Mouse (Mus musculus) liver, embryonic 15.5 days (tissue): ENCODE data around the gene Ndst2. TPM values are rescaled to one million over a fixed set of nuclear protein-coding genes. Genes with fewer than 3 reads are reported as not detected.
"Not testable (repeated sequence)": the region's sequence is repeated elsewhere in the genome, so short reads cannot be mapped to it uniquely, and the experiment has no call there.

ENCODE experiments used
- ATAC-seq: fragments of 200-750 bp; cut with Nextera tagmentation; 2 replicates; pipeline ENCODE4 v1.8.0; 2017; ENCODE audit warnings: moderate number of reproducible peaks, mild to moderate bottlenecking, moderate library complexity; ENCODE audit not compliant: insufficient read depth
- H3K27ac ChIP-seq: fragments of 300-500 bp; sonication (generic); replicated peaks from 2 replicates; pipeline ENCODE4 v1.5.1; 2015; ENCODE audit warnings: mild to moderate bottlenecking, inconsistent platforms
- H3K27me3 ChIP-seq: fragments of 300-500 bp; sonication (generic); 2 replicates; pipeline ENCODE4 v1.6.1; 2015; ENCODE audit warnings: mild to moderate bottlenecking, inconsistent platforms
- H3K36me3 ChIP-seq: fragments of 300-500 bp; sonication (generic); replicated peaks from 2 replicates; pipeline ENCODE4 v1.6.1; 2015; ENCODE audit warnings: moderate library complexity, mild to moderate bottlenecking, inconsistent platforms
- H3K4me1 ChIP-seq: fragments of 300-500 bp; sonication (generic); replicated peaks from 2 replicates; pipeline ENCODE4 v1.6.1; 2015; ENCODE audit warnings: inconsistent platforms
- H3K4me2 ChIP-seq: fragments of 300-500 bp; sonication (generic); 2 replicates; pipeline ENCODE4 v1.6.1; 2015; ENCODE audit warnings: moderate library complexity, mild to moderate bottlenecking, inconsistent platforms
- H3K4me3 ChIP-seq: fragments of 300-500 bp; sonication (generic); replicated peaks from 2 replicates; pipeline ENCODE4 v1.5.1; 2015; ENCODE audit warnings: mild to moderate bottlenecking, inconsistent platforms
- H3K9ac ChIP-seq: fragments of 300-500 bp; sonication (generic); 2 replicates; pipeline ENCODE4 v1.6.1; 2015; ENCODE audit warnings: moderate library complexity, mild to moderate bottlenecking, inconsistent platforms
- H3K9me3 ChIP-seq: fragments of 300-500 bp; sonication (generic); replicated peaks from 2 replicates; pipeline ENCODE4 v1.6.1; 2016; ENCODE audit warnings: inconsistent platforms
- WGBS: fragments of 180-500 bp; shearing (Covaris S2); methylation state at CpG from one replicate; pipeline ENCODE4 v1.1.7; 2015; ENCODE audit warnings: mixed read lengths; ENCODE audit not compliant: insufficient replicate concordance; 5-methylcytosine and 5-hydroxymethylcytosine counted together
- polyA plus RNA-seq: library from polyadenylated mRNA; unstranded; fragments of >200 nt; fragmentation: Nextera tagmentation; extraction: Ambion mirVana; gene quantifications from 2 replicates; pipeline ENCODE4 v1.2.1, GENCODE M21; 2015

Ndst2 gene
- polyA plus RNA-seq, 1 experiment from 2014 or later, result 16.3 TPM

- H3K4me2 ChIP-seq, result no peak overlapping the region
- no peak overlapping the region for H3K4me3 ChIP-seq
- ATAC-seq, result 0 out of 2 replicates have a peak, but pooled peaks have one; percentile 12
- 78% methylated on average over 4 of the region's 4 CpGs for WGBS
- peaks cover 93% of the 10 kb centered on the region for H3K36me3 ChIP-seq
- H3K9me3 ChIP-seq, result no peaks in the 10 kb centered on the region
- H3K27ac ChIP-seq, result no peak overlapping the region
- no peaks in the 10 kb centered on the region for H3K27me3 ChIP-seq
- H3K9ac ChIP-seq, result no peak overlapping the region
- H3K4me1 ChIP-seq, result peaks cover 21% of the 10 kb centered on the region
These were observed 13.0 kb downstream of the Ndst2 start for GRCm38 (mm10) chr14:20721371-20721770.

GRCm38 (mm10) chr14:20719767-20720166 lies 14.6 kb downstream of the Ndst2 start:
- peaks cover 91% of the 10 kb centered on the region for H3K36me3 ChIP-seq
- no peaks in the 10 kb centered on the region for H3K9me3 ChIP-seq
- H3K4me3 ChIP-seq, result no peak overlapping the region
- H3K9ac ChIP-seq, result no peak overlapping the region
- ATAC-seq, result no peak
- no peak overlapping the region for H3K27ac ChIP-seq
- H3K4me1 ChIP-seq, result peaks cover 10% of the 10 kb centered on the region
- H3K27me3 ChIP-seq, result no peaks in the 10 kb centered on the region
- 89% methylated on average over 12 of the region's 12 CpGs for WGBS
- H3K4me2 ChIP-seq, result no peak overlapping the region

- 82% methylated on average over 10 of the region's 10 CpGs for WGBS
These were observed 15.9 kb downstream of the Ndst2 start for GRCm38 (mm10) chr14:20718443-20718842.

GRCm38 (mm10) chr14:20713832-20714231 lies 20.5 kb downstream of the Ndst2 start:
- Histone ChIP-seq H3K36me3 (peaks cover 79% of the 10 kb centered on the region), H3K4me3 (no peak overlapping the region), H3K9ac (no peak overlapping the region), H3K4me1 (peaks cover 41% of the 10 kb centered on the region), H3K27ac (no peak overlapping the region), H3K4me2 (no peak overlapping the region), H3K9me3 (no peaks in the 10 kb centered on the region), H3K27me3 (no peaks in the 10 kb centered on the region)
- ATAC-seq, result no peak
- 75% methylated on average over 11 of the region's 11 CpGs for WGBS

More at GRCm38 (mm10) chr14:20718443-20718842, 15.9 kb downstream of the Ndst2 start:
- ATAC-seq, result no peak
- H3K36me3 ChIP-seq, result peaks cover 91% of the 10 kb centered on the region
- no peaks in the 10 kb centered on the region for H3K27me3 ChIP-seq
- H3K9ac ChIP-seq, result no peak overlapping the region
- peaks cover 16% of the 10 kb centered on the region for H3K4me1 ChIP-seq
- H3K4me2 ChIP-seq, result no peak overlapping the region
- H3K27ac ChIP-seq, result no peak overlapping the region
- no peak overlapping the region for H3K4me3 ChIP-seq
- H3K9me3 ChIP-seq, result no peaks in the 10 kb centered on the region

GRCm38 (mm10) chr14:20708239-20708638 lies 26.1 kb downstream of the Ndst2 start:
- Histone ChIP-seq H3K4me1 (peaks cover 56% of the 10 kb centered on the region), H3K27ac (peak overlapping the region; percentile 89; the same call in 1 of the 2 replicates), H3K9ac (peak overlapping the region; percentile 96)

GRCm38 (mm10) chr14:20707201-20708190 lies 26.9 kb downstream of the Ndst2 start, which contains the start of gene Zswim8:
Gene Zswim8 (plus strand): TSS chr14:20707552.
- peak within 1 kb of the TSS; percentile 93 for H3K4me3 ChIP-seq
- peak; percentile 88 for ATAC-seq
- peak within 1 kb of the TSS; percentile 96 for H3K9ac ChIP-seq
- H3K27ac ChIP-seq, result peak within 1 kb of the TSS; percentile 89
- H3K36me3 ChIP-seq, result peaks cover 37% of the 10 kb centered on the region
- peak within 1 kb of the TSS; percentile 98 for H3K4me2 ChIP-seq
- under 1% methylated on average over 80 of the region's 80 CpGs for WGBS
- H3K9me3 ChIP-seq, result no peaks in the 10 kb centered on the region
- H3K27me3 ChIP-seq, result no peaks in the 10 kb centered on the region
- peaks cover 54% of the 10 kb centered on the region for H3K4me1 ChIP-seq

More at GRCm38 (mm10) chr14:20708239-20708638, 26.1 kb downstream of the Ndst2 start:
- H3K36me3 ChIP-seq, result peaks cover 44% of the 10 kb centered on the region
- no peak for ATAC-seq
- no peaks in the 10 kb centered on the region for H3K9me3 ChIP-seq
- WGBS, result 16% methylated on average over 10 of the region's 10 CpGs
- H3K4me3 ChIP-seq, result peak overlapping the region; percentile 93
- H3K4me2 ChIP-seq, result peak overlapping the region; percentile 98
- no peaks in the 10 kb centered on the region for H3K27me3 ChIP-seq

- peak overlapping the region; percentile 81 for H3K9ac ChIP-seq
These were observed 30.9 kb downstream of the Ndst2 start for GRCm38 (mm10) chr14:20703461-20703860.

GRCm38 (mm10) chr14:20702741-20703381 lies 31.5 kb downstream of the Ndst2 start, which contains the start of gene Chchd1:
Gene Chchd1 (plus strand): TSS chr14:20703006.
- Histone ChIP-seq H3K4me1 (peaks cover 64% of the 10 kb centered on the region), H3K27me3 (no peaks in the 10 kb centered on the region), H3K4me3 (peak within 1 kb of the TSS; percentile 95), H3K27ac (peak within 1 kb of the TSS; percentile 95), H3K36me3 (peaks cover 26% of the 10 kb centered on the region), H3K9ac (peak within 1 kb of the TSS; percentile 81), H3K9me3 (no peaks in the 10 kb centered on the region), H3K4me2 (peak within 1 kb of the TSS; percentile 81)
- peak; percentile 76 for ATAC-seq
- under 1% methylated on average over 61 of the region's 61 CpGs for WGBS

More at GRCm38 (mm10) chr14:20703461-20703860, 30.9 kb downstream of the Ndst2 start:
- not testable (repeated sequence) for H3K27me3 ChIP-seq, H3K9me3 ChIP-seq, ATAC-seq
- WGBS, result 5% methylated on average over 8 of the region's 8 CpGs
- H3K36me3 ChIP-seq, result peaks cover 21% of the 10 kb centered on the region
- peak overlapping the region; percentile 81 for H3K4me2 ChIP-seq
- H3K4me1 ChIP-seq, result peaks cover 64% of the 10 kb centered on the region
- peak overlapping the region; percentile 95 for H3K27ac ChIP-seq
- peak overlapping the region; percentile 95 for H3K4me3 ChIP-seq

- 8% methylated on average over 15 of the region's 15 CpGs for WGBS
- Histone ChIP-seq H3K4me3 (peak overlapping the region; percentile 95), H3K36me3 (peaks cover 29% of the 10 kb centered on the region), H3K27ac (peak overlapping the region; percentile 95), H3K9ac (peak overlapping the region; percentile 81), H3K4me1 (peaks cover 67% of the 10 kb centered on the region), H3K9me3 (no peaks in the 10 kb centered on the region), H3K4me2 (peak overlapping the region; percentile 81), H3K27me3 (no peaks in the 10 kb centered on the region)
- ATAC-seq, result peak; percentile 27
These were observed 32.1 kb downstream of the Ndst2 start for GRCm38 (mm10) chr14:20702096-20702740.

GRCm38 (mm10) chr14:20701554-20701953 lies 32.8 kb downstream of the Ndst2 start:
- H3K27me3 ChIP-seq, result no peaks in the 10 kb centered on the region
- peak overlapping the region; percentile 16; the same call in 1 of the 2 replicates for H3K9ac ChIP-seq
- no peak for ATAC-seq
- no peaks in the 10 kb centered on the region for H3K9me3 ChIP-seq
- H3K36me3 ChIP-seq, result peaks cover 29% of the 10 kb centered on the region
- WGBS, result 68% methylated on average over 8 of the region's 8 CpGs
- peak overlapping the region; percentile 81 for H3K4me2 ChIP-seq
- peak overlapping the region; percentile 95 for H3K4me3 ChIP-seq
- peaks cover 67% of the 10 kb centered on the region for H3K4me1 ChIP-seq
- H3K27ac ChIP-seq, result no peak overlapping the region
